Mouse (Mus musculus) spleen, postnatal 14 days (tissue): ENCODE data around the gene Ptprcap.

Experiments used
- DNase-seq, 2 experiments: peaks; one replicate each; pipeline ENCODE4 v3.0.0; 2021 to 2022; ENCODE audit warnings: low spot score in 2 of 2

Ptprcap gene

DNA sequence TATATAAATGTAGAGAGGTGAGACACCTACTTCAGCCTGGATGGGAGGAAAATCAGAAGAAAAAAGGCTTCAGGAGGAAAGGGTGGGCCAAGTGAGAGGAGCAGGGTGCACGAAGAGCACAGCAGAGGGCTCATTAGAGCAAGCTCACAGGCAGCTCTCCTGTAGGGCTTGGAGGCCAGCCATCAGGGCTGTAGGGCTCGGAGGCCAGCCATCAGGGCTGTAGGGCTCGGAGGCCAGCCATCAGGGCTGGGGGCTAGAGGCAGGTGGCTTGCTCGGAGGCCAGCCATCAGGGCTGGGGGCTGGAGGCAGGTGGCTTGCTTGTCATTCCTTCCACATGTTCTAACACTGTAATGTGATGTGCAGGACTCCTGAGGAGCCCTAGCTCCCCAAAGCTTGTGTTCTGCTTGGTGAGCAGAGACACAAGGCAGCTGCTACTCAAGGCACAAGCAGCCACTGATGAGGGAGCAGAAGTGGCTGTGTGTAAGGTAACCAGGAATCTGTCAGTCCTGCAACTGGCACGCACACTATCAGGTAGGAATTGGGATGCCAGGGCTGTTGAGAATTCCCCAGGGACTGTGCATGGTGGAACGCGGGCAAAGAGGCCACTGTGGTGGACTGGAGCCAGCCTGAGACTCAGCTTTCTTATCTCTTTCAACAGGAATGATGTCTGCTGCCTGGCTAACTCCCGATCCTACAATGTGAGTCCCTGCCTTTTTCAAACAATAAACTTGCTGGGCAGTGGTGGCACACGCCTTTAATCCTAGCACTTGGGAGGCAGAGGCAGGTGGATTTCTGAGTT is 13.5 kb downstream of the Ptprcap start:
- DNase-seq, result no peak

DNA sequence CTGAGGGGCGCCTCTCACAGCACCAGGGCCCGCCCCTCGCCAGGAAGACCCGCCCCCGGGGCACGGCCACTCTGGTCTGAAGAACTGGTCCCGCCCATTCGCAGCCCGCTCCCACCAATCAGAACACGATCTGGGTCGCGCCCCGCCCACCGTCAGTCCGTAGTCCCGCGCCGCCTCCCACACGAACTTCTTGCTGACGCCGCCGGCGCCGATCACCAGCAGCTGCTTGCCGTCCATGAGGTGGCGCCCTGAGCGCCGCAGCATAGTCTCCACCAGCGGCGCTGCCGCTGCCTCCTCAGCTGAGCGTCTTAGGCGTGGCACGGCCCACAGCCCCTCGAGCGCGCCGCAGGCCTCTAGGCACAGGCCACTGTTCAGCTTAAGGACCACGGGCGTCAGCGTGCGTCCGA is 16.0 kb downstream of the Ptprcap start:
- DNase-seq, result peak; percentile 99 to 100

DNA sequence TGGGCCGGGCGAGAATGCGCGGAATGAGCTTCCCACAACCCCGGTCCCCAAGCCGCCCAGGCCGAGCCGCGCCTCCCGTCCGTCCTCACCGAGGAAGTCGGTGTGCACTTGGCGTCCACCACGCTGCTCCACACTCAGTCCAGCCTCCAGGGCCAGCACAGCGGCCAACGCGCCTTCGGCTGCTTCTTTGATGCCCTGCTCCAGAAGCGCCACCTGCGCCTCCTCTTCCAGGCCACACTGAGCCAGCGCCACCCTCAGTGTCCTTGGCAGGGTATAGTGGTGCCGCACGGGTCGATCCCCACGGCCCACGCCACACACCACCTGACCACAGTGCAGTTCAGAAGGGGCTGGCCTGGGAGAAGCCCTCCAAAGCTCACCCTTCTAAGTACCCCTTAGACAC is 16.4 kb downstream of the Ptprcap start:
- no peak for DNase-seq

DNA sequence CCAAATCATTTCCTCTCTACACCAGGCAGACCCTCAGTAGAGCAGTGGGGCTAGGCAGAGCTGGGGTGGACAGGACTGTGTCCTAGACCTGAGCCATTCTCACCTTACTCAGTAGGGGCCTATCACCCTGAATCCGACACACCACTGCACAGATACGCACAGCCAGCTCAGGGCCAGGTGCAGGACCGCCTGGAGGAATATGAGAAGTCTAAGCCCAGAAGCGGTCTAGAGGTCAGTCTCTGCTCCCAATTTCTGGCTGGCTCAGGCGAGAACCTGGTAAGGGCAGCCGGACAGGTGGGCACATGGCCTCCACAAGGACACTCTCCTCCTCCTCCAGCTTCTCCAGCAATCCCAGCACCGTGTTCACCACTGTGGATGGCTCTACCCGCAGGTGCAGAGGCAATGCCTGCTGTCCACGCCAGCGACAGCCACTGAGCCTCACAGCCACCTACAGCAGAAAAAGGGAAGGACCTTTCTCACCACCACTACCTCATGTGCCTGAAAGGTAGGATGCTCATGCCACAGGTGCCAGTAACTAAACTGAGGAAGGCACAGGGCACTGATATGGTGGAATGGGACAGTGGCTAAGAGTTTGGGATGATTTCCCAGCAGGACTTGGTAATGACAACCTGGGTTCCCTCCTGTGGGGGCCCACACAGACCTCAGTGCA is 17.5 kb downstream of the Ptprcap start:
- DNase-seq, result no peak

DNA sequence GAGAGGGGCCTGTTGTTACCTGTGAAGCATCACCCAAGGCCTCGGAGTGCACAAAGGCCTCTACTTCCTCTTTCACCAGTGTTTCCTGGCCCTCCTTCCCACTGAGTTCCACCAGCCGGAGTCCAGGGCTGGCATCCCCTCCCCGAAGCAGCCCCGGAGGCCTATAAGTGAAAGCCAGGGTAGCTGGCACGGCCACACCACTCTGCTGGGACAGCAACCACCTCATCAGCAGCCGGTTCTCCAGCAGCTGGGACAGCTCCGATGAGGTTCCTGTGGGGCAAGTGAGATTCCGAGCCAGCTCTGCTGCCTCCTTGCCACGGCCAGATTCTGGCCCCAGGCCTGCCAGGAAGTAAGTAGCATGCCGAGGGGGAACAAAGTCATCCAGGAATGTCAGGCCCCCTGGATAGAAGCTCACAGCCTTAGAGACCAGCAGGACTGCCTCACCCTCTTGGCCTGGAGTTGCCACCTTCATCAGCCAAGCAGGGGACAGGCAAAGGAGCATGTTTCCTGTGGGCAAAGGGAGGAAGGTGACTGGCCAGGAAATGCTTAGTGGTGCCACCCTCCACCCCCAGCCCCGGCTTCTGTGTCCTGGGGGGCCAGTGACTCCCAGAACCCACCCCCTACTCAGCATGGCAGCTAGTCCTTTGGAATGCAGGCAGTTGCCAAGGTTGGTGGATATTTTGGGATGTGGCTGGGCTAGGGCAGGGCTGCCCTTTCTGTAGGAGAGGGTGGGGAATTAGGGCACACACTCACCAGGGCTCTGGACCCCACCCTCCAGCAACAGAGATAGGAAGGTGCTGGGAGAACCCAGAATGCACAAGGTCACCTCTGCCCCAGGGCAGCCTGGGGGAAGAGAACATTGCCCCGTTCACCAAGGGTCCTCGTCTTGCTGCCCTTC is 18.2 kb downstream of the Ptprcap start:
- no peak for DNase-seq

DNA sequence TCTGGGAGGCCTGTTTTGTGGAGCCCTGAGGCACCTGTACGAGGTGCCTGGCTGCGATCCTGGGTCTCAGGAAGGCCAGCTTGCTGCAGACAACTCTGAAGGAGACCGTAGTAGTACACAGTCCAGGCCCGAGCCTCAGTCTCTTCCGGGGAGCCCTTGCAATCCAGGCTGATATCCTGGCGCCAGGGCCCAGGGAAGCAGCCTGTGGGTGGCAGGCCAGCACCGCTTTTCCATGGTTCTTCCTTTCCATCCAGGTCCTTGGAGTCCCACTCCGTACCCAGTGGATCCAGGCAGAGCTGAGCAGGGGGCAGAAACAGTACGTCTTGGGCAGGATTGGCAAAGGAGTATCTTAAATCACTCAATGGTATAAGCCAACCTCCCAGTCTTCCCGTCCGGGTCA is 19.5 kb downstream of the Ptprcap start:
- no peak for DNase-seq

DNA sequence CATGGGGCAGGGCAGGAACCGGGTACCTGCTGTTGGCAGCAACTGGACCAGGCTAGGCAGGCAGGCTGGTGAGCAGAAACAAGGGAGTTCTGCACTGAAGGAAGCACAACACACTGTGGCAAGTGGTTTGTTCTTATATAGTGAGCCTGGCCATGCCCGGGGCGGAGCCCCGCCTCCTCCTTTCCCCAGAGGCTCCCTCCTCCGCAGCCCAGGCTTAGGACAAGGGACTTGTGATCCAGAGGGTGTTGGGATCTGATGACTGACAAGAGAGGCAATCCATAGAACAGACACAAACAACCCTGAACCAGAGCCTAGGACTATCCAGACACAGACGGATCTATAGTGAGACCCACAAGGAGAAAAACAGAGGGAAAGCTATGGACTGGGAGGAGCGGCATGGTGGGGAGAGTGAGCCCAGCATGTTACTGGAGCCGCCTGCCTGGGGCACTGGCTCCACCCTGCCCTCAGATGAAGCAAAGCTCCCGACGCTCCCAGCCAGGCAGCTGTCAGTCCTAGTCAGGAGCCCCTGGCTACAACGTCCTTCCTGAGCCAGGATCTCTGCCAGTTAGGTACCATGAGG is 22.1 kb downstream of the Ptprcap start, which contains the start of gene Carns1:
Gene Carns1 (minus strand): TSS at position 112 of the 580 bp plus-strand sequence.
- no peak for DNase-seq

DNA sequence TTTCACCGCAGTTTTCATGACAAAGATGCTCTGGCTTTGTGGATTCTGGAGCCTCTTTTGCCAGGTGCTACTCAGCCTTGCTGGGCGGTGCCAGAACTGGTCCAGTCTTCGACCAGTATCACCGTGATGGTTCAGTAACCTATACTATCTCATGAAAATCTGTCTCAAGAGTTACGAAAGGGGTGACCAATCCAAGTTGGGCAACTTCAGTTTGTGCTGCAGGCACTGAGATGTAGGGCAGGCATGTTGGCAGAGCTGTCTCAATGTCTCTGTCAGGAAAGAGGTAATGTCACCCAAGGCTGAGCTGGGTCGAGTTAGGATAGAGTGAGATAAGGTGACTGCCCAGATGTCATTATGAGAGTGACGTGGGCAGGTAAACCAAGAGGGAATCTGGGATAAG is 27.0 kb downstream of the Ptprcap start:
- DNase-seq, result no peak

DNA sequence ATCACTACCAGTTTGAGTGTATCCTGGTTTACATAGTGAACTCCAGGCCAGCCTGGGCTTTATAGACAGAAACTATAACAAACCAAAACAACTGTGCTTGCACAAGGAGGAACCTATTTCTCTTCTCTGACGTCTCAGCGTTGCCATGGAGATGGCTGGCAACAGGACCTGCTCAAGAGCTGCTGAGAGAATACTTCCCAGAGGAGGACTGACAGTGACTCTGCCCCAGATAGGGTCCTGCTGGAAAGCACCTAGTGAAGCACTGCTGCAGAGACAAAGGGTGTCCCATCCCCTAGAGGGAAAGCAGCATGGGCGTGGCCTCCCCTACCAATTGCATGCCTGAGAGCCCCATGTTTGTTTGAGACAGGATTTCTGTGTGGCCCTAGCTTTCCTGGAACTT is 28.5 kb downstream of the Ptprcap start:
- DNase-seq, result peak in 1 of 2 experiments; percentile 48

DNA sequence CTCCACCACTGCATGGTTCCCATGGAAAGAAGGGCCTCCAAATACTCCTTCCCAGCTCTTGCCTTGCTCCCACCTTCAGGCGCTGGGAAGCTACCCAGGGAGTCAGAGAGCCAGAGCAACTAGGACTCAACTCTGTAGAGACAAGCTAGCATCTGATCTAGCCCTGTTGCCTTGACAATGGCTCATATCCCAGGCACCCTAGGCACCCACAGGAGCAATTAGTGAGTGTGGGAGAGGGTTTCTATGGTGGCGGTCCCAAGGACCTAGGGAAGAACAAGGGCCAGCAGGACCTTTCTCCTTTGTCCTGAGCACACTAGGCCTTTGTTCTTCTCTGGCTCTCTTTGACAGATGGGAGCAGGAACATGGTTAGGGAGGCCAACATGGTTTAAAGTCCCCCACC is 30.3 kb downstream of the Ptprcap start:
- DNase-seq, result no peak

DNA sequence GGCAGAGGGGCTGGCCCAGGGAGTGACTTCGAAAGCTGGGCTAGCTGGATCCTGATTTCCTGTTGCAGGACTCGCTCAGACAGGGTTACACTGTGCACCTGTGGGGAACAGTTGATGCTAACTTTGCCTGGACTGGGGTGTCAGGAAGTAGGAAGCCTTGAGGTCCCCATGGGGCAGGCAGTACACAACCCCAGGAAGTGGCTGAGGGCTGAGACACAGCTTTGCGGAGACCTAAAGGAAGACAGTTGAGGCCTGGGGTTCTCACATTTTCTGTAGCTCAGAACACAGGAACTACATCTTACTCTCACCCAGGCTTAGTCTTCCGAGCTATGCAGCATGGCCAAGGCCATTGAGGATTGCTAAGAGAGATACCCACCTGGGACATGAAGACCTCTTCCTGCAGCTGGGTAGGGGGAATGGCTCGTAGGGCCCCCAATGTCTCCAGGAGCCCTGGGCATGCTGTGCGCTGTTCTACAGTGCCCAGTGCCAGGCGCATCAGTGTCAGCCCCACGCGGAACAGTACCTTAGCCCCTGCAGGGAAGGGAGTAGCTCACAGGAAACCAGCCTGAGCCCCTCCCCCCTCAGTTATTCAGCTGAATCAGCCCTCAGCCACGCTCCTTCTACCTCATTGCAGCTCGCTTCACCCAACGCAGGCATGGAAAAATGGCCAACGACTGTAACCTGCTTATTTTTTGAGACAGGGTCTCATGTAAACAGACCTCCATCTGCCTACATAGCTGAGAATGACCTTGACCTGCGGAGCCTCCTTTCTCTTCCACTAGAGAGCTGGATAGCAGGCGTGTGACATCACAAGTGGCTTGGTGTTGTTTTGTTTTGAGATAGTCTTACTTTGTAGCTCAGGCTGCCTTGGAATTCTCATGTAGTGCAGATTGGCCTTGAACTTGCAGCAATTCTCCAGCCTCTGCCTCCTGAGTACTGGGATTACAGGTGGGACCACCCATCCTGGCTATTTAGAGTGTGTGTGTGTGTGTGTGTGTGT is 31.9 kb downstream of the Ptprcap start:
- DNase-seq, result peak; percentile 40 to 48

DNA sequence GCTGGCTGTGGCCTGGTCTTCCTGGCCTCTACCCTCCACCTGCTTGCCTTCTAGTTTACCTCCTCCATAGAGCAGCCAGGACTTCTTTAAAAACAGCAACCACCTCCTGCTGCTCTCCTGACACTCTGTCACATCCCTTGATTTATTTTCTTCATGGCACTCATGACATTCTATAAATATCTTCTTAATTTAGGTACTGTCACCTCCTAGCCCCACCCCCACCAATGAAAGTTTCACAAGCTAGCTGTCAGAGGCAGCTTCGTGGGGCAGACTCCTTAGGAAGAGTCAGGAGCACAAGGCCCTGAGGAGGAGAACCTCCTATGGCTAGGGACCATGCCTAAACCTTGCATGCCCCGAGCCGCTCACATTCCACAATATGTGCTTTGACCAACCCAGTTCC is 33.9 kb downstream of the Ptprcap start:
- no peak for DNase-seq

DNA sequence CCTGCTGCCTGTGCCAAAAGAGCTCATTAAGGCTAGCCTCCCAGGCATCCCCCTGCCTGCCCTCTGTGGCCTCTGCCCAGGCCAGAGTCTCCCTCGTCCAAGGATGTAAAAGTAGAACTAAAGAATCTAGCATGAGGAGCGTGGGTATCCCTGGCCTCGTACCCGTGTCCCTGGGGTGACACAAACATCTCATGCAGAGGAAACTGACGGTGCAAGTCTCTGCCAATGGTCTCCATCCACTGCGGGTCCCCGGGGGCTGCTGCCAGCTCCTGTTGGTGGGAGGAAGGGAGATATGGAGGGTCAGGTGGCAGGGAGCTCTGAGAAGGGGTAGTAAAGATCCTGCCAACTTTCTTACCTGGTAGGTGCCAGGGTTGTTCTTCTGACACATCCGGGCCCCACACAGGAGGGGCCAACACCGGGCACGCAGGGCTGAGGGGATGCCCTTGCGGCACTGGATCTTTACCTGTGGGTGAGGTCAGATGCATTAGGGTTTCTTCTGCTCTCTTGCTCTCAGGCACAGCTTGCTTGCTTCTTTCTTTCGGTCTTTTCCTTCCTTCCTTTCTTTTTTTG is 35.7 kb downstream of the Ptprcap start:
- no peak for DNase-seq

DNA sequence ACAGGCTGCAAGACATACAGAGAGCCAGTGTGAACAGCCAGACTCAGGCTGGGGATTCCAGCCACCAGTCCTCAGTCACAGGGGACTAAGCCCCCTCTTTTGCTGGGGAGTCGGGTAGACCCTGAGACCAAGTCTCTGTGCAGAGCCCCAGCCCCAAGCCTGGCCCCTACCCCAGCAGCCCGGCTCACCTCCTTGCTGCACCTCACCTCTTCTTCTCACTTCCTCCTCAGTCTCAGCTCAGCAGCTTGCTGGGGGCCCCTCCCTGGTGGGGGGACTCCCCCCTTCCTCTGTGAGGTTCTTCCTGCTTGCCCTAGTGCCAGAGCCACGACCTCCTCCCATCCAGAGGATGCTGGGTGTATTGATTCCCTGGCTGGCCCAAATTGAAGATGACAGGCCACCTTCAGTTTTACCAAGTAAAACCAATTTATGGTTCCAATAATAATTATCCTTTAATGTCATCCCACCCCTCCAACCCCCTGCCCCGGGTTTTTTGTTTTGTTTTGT is 37.5 kb downstream of the Ptprcap start, which contains the start of gene Tbc1d10c:
Gene Tbc1d10c (minus strand): TSS at position 454 of the 504 bp plus-strand sequence.
- DNase-seq, result peak; percentile 58 to 67

DNA sequence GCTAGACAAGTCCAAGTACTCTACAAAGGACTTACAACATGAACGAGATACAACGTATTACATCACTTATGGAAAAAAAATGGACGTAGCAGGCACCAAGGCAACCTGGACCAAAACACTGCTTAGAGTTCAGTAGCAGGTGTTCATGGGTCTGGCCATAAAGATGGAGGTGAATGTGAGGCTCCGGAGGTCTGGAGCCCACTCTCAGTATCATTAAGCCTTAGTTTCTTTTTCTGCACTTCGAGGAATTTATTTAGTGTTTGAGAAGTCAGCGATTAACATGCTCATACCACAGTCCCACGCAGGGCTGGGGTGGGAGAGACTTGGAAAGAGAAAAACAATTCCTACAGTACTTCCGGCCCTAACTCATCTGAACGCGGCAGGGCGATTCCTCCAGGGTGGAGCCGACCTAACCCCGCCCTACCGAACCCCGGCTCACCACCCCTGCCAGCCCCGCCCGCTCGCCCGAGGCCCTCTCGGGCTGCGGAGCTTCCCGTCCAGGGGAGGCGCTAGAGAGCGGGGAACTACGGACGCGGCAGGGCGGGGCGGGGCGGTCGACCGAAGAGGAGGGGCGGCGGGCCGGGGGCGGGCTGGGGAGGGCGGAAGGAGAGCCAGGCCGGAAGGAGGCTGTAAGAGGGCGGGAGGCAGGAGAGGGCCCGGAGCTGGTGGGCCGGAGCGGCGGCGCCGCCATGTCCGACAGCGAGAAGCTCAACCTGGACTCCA is 38.3 kb downstream of the Ptprcap start, which contains the start of gene Ppp1ca:
Gene Ppp1ca (plus strand): TSS at position 538 of the 723 bp plus-strand sequence.
- DNase-seq, result peak; percentile 98 to 99

DNA sequence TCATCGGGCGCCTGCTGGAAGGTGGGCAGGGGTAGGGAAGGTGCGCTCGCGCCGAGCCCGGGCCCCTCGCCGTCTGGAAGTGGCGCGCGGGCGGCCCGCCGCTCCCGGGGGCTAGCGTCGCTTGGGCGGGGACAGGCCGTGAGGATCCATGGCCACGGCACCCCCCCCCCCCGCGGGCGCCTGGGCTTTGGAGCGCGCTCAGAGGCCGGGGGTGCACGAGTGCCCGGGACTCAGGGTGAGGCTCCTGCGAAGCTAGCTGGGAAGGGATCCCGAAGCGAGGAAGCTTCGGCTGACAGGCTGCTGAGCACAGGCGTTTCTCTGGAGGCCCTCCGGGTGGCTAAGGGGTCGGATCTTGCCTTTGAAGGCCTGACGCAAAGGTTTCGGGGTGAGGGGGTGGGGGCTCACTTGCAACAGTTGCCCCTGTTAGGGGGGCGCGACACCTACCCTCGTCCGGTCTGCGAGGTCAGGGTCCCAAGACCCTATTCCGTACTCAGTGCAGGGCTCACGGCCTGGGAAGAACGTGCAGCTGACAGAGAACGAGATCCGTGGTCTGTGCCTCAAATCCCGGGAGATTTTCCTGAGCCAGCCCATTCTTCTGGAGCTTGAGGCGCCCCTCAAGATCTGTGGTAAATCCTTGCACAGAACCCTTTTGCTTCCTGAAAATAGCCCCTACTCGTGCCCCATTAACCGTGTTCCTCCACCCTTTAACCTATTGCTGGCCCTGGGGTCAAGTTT is 39.0 kb downstream of the Ptprcap start:
- no peak for DNase-seq

DNA sequence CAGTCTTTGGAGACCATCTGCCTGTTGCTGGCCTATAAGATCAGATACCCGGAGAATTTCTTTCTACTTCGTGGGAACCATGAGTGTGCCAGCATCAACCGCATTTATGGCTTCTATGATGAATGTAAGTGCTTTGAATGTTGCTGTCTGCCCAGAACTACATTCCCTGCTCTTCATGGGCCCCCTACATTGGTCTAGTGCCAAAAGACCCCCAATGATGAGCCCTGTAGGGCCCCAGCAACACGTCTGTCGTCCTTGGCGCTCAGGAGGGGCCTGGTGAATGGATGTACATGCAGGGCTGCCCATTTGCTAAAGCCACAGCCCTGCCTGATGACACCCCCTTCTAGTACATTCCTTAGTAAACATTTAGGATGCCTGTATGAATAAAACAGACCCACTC is 39.7 kb downstream of the Ptprcap start:
- DNase-seq, result no peak

DNA sequence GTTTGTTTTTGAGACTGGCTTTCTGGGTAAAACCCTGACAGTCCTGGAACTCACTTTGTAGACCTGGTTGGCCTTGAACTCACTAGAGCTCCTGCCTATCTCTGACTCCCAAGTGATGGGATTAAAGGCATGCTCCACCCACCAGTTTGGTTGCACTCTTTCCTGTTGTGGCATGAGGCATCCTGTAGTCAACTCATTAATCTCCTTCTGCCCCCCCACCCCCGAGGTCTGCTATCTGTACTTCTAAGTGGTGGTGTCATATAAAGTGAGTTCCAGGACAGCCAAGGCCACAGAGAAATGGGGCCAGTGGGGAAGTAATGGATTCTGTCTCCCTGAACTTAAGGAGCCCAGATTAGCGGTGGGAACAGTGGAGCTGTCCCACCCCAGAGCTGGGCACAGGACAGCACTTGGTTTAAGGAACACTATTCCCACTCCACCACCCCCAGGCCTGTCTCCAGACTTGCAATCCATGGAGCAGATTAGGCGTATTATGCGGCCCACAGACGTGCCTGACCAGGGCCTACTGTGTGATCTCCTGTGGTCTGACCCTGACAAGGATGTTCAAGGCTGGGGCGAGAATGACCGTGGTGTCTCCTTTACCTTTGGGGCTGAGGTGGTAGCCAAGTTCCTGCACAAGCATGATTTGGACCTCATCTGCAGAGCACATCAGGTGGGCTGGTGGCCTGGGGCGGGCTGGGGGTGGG is 40.8 kb downstream of the Ptprcap start:
- no peak for DNase-seq
